Mouse (Mus musculus): ENCODE results near the gene Taar8c. TPM values are rescaled to one million over a fixed set of nuclear protein-coding genes. Genes with fewer than 3 reads are reported as not detected.

Gene Taar8c
- polyA plus RNA-seq, 1 experiment from 2014 or later, result not detected

Other genes starting within 250 kb of the Taar8c start
- 0.94 and 1.1 TPM in 2 replicates for gene Vnn1, start 207.2 kb downstream of the Taar8c start, polyA plus RNA-seq (2016; fragmentation: Nextera tagmentation; extraction: Ambion mirVana)
- not detected in 2 replicates for gene Taar1, start 181.6 kb downstream of the Taar8c start, polyA plus RNA-seq (2016; fragmentation: Nextera tagmentation; extraction: Ambion mirVana)
- gene Taar2, start 163.3 kb downstream of the Taar8c start, polyA plus RNA-seq (2016; fragmentation: Nextera tagmentation; extraction: Ambion mirVana), result not detected in 2 replicates
- gene Taar3, start 152.4 kb downstream of the Taar8c start, polyA plus RNA-seq (2016; fragmentation: Nextera tagmentation; extraction: Ambion mirVana), result not detected in 2 replicates
- gene Taar4, start 141.4 kb downstream of the Taar8c start, polyA plus RNA-seq (2016; fragmentation: Nextera tagmentation; extraction: Ambion mirVana), result not detected in 2 replicates
- not detected in 2 replicates for gene Taar5, start 131.2 kb downstream of the Taar8c start, polyA plus RNA-seq (2016; fragmentation: Nextera tagmentation; extraction: Ambion mirVana)
- gene Taar6, start 116.3 kb downstream of the Taar8c start, polyA plus RNA-seq (2016; fragmentation: Nextera tagmentation; extraction: Ambion mirVana), result not detected in 2 replicates
- gene Taar7a, start 108.4 kb downstream of the Taar8c start, polyA plus RNA-seq (2016; fragmentation: Nextera tagmentation; extraction: Ambion mirVana), result not detected in 2 replicates
- not detected in 2 replicates for gene Taar7b, start 102.0 kb downstream of the Taar8c start, polyA plus RNA-seq (2016; fragmentation: Nextera tagmentation; extraction: Ambion mirVana)
- not detected in 2 replicates for gene Taar7d, start 74.7 kb downstream of the Taar8c start, polyA plus RNA-seq (2016; fragmentation: Nextera tagmentation; extraction: Ambion mirVana)
- not detected in 2 replicates for gene Taar7e, start 64.3 kb downstream of the Taar8c start, polyA plus RNA-seq (2016; fragmentation: Nextera tagmentation; extraction: Ambion mirVana)
- gene Taar7f, start 52.4 kb downstream of the Taar8c start, polyA plus RNA-seq (2016; fragmentation: Nextera tagmentation; extraction: Ambion mirVana), result not detected in 2 replicates
- not detected in 2 replicates for gene Taar8a, start 25.4 kb downstream of the Taar8c start, polyA plus RNA-seq (2016; fragmentation: Nextera tagmentation; extraction: Ambion mirVana)
- not detected in 2 replicates for gene Taar8b, start 9.6 kb downstream of the Taar8c start, polyA plus RNA-seq (2016; fragmentation: Nextera tagmentation; extraction: Ambion mirVana)
- gene Taar9, start 7.6 kb upstream of the Taar8c start, polyA plus RNA-seq (2016; fragmentation: Nextera tagmentation; extraction: Ambion mirVana), result not detected in 2 replicates
- gene Stx7, start 47.4 kb upstream of the Taar8c start, polyA plus RNA-seq (2016; fragmentation: Nextera tagmentation; extraction: Ambion mirVana), result 34.0 TPM in 2 replicates
- gene Moxd1, start 121.6 kb upstream of the Taar8c start, polyA plus RNA-seq (2016; fragmentation: Nextera tagmentation; extraction: Ambion mirVana), result 1.0 and 1.1 TPM in 2 replicates